Mouse (Mus musculus): ENCODE results near the gene Lmod3. TPM values are rescaled to one million over a fixed set of nuclear protein-coding genes. Genes with fewer than 3 reads are reported as not detected.

Gene Lmod3
- polyA plus RNA-seq, 1 experiment from 2014 or later, result 2.4 TPM

DNA sequence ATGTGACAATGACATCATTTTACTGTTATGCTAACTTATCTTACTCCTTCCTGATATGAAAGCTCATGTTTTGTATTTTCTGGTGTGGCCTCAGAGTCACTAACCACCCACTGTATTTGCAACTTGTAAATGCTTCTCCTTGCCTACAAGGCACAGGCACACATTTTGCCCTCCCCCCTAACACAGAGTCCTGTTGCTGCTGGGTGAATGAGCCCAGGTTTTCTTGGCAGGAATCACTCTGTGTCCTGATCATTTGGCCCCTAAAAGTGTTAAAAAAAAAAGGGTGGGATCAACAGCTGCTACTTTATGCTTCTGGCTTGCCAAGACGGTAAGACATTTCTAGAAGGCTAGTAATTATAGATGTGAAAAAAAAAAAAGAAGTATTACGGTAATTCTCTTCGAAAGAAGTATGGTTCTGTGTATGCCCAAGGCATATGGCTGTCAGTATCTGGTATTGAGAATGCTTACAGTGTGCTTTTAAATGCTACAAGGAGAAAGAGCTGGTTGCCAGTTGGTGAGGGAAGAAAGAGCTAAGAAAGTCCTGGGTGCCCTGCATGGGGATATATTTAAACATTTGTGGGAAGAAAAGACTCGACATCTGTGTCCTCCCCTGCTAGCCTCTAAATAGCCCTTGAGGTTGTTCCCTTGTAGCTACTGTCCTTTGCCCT is 36.3 kb downstream of the Lmod3 start:
- no peaks in the 10 kb centered on the region for H3K27me3 ChIP-seq (ENCODE audit: control insufficient read depth, insufficient read depth, low read length)
- 90% methylated on average over 4 of the region's 4 CpGs for WGBS
- H3K4me3 ChIP-seq (ENCODE audit: low read depth, low read length), result no peak overlapping the region
- peaks cover 9% of the 10 kb centered on the region; the same call in 1 of the 2 replicates for H3K4me1 ChIP-seq (ENCODE audit: control insufficient read depth, insufficient read depth, low read length)
- no peak overlapping the region for H3K27ac ChIP-seq (ENCODE audit: low read depth, low read length)
- no peaks in the 10 kb centered on the region for H3K9me3 ChIP-seq (ENCODE audit: control insufficient read depth, low read length)
- no peak for DNase-seq (ENCODE audit: low spot score)
- no peaks in the 10 kb centered on the region for H3K36me3 ChIP-seq (ENCODE audit: control insufficient read depth, insufficient read depth, low read length)
- no peak for ATAC-seq (ENCODE audit: insufficient read depth, low FRiP score, low TSS enrichment)
- no peak overlapping the region for H3K9ac ChIP-seq (ENCODE audit: low read length)
- no peak overlapping the region for H3K4me2 ChIP-seq (ENCODE audit: low read depth)

DNA sequence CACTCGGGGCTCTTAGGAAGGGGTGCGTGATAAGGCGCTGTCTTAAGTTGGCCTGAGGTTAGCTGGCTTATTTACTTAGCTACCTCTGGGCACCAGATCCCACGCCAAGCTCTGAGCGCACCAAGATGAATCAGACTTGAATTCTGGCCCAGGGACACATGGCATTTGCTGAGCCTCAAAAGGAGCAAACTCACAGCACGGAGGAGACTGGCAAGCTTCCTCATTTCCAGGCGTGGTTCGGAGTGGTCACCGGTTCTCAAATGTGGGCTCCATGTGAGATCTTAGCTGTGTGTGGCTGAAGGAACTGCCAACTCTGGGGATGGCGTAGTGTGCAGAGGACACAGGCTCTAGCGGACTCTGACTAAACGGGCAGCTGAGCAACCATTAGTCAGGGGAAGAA is 40.6 kb downstream of the Lmod3 start:
- DNase-seq (ENCODE audit: low spot score), result no peak
- 0 out of 2 replicates have a peak overlapping the region, but pooled peaks have one; percentile 7 for H3K4me3 ChIP-seq (ENCODE audit: low read depth, low read length)

DNA sequence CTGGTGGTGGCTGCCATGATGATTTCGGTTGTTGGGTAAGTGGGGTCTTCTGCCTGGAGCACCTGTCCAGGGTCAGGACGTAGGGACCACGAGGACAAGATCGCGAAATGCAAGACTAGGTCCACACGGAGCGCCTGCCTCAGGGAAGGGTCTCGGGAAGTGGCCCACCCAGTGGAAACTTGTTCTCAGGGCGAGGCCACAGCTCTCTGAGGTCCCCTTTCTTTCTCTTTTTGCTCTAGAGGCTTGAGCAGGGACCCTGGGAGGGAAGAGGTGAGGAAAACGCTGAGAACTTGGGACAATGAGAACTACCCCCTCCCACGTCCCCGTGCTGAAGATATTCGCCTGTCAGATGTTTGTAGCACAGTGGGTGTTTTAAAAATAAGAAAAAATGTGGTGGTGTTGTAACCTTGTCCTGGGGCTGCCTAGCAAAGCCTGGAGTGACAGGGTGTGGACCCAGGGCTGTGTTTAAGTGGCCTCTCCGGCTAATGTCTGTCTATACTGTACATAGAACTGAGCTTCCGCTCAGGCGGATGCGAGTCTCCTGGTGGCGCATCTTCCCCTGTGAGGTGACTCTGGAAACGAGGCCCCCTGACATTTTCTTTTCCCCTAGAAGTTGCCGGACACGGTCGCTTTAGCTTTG is 41.5 kb downstream of the Lmod3 start:
- Histone ChIP-seq H3K4me2 (ENCODE audit: low read depth) (peak overlapping the region; percentile 59), H3K27me3 (ENCODE audit: control insufficient read depth, insufficient read depth, low read length) (no peaks in the 10 kb centered on the region), H3K9me3 (ENCODE audit: control insufficient read depth, low read length) (no peaks in the 10 kb centered on the region), H3K4me3 (ENCODE audit: low read depth, low read length) (peak overlapping the region; percentile 64), H3K27ac (ENCODE audit: low read depth, low read length) (no peak overlapping the region), H3K4me1 (ENCODE audit: control insufficient read depth, insufficient read depth, low read length) (peaks cover 11% of the 10 kb centered on the region; the same call in 1 of the 2 replicates), H3K9ac (ENCODE audit: low read length) (peak overlapping the region; percentile 77), H3K36me3 (ENCODE audit: control insufficient read depth, insufficient read depth, low read length) (no peaks in the 10 kb centered on the region)
- WGBS, result 3% methylated on average over 22 of the region's 22 CpGs
- peak; percentile 40 for DNase-seq (ENCODE audit: low spot score)
- peak; percentile 60; the same call in 1 of the 2 replicates for ATAC-seq (ENCODE audit: insufficient read depth, low FRiP score, low TSS enrichment)

More for the DNA sequence above, 40.6 kb downstream of the Lmod3 start:
- H3K27ac ChIP-seq (ENCODE audit: low read depth, low read length), result no peak overlapping the region
- H3K27me3 ChIP-seq (ENCODE audit: control insufficient read depth, insufficient read depth, low read length), result no peaks in the 10 kb centered on the region
- no peak for ATAC-seq (ENCODE audit: insufficient read depth, low FRiP score, low TSS enrichment)
- no peaks in the 10 kb centered on the region for H3K36me3 ChIP-seq (ENCODE audit: control insufficient read depth, insufficient read depth, low read length)
- peaks cover 11% of the 10 kb centered on the region; the same call in 1 of the 2 replicates for H3K4me1 ChIP-seq (ENCODE audit: control insufficient read depth, insufficient read depth, low read length)
- H3K9me3 ChIP-seq (ENCODE audit: control insufficient read depth, low read length), result no peaks in the 10 kb centered on the region
- 82% methylated on average over 12 of the region's 12 CpGs for WGBS
- H3K4me2 ChIP-seq (ENCODE audit: low read depth), result peak overlapping the region; percentile 59
- no peak overlapping the region for H3K9ac ChIP-seq (ENCODE audit: low read length)

DNA sequence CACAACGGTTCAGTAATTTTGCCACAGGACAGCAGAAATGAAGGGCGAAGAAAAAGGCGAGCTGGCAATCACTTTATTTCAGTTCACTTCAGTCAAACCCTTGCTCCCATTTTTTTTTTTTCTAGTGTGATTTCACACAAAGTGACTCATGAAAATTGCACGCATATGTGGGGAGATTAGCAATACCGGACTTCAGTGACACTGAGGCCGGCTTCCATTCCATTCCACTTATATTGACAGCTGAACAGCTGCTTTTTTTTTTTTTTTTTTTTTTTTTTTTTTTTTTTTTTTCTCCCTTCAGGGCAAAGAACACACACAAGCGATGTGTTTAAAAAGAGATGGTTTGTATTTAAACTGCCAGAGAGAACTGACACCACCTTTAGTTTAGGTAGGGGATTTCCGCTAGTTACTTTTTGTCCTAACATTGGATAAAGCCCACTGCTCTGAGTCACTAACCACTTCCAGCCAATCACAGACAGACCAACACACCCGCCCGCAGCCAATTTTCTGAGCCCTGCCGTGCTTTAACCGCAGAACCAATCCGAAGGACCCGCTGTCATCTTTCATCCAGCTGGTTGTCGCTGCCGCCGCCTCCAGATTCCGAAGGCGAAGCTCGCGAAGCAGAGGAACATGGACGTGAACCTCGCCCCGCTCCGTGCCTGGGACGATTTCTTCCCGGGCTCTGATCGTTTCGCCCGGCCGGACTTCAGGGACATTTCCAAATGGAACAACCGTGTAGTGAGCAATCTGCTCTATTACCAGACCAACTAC is 42.2 kb downstream of the Lmod3 start, which contains the start of gene Arl6ip5:
Gene Arl6ip5, plus strand, starts transcription at position 499 of the 771 bp plus-strand sequence.
- Histone ChIP-seq H3K27me3 (ENCODE audit: control insufficient read depth, insufficient read depth, low read length) (no peaks in the 10 kb centered on the region), H3K36me3 (ENCODE audit: control insufficient read depth, insufficient read depth, low read length) (no peaks in the 10 kb centered on the region), H3K4me2 (ENCODE audit: low read depth) (peak within 1 kb of the TSS; percentile 59), H3K9me3 (ENCODE audit: control insufficient read depth, low read length) (no peaks in the 10 kb centered on the region), H3K4me1 (ENCODE audit: control insufficient read depth, insufficient read depth, low read length) (peaks cover 11% of the 10 kb centered on the region; the same call in 1 of the 2 replicates), H3K4me3 (ENCODE audit: low read depth, low read length) (peak within 1 kb of the TSS; percentile 64), H3K27ac (ENCODE audit: low read depth, low read length) (no peak within 1 kb of the TSS), H3K9ac (ENCODE audit: low read length) (peak within 1 kb of the TSS; percentile 77)
- ATAC-seq (ENCODE audit: insufficient read depth, low FRiP score, low TSS enrichment), result peak; percentile 75
- peak; percentile 90 for DNase-seq (ENCODE audit: low spot score)
- 13% methylated on average over 32 of the region's 32 CpGs for whole genome bisulfite sequencing

DNA sequence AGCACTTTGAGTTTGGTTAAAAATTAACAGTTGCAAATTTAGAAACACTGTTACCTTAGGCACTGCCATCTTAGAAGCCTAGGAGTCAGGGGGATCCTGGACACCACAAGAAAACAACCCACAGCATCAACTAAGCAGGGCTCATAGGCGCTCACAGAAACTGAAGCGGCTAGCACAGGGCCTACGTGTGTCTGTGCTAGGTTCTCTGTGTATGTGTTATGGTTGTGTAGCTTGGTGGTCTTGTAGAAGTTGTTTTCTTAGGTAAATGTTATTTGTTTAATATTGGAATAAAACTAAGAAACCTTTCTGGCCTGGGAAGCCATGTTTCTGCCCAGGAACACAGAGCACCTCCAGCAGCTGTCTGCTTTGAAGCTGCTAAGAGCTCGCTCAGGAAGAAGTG is 42.8 kb downstream of the Lmod3 start:
- no peak overlapping the region for H3K4me2 ChIP-seq (ENCODE audit: low read depth)
- H3K4me1 ChIP-seq (ENCODE audit: control insufficient read depth, insufficient read depth, low read length), result peaks cover 11% of the 10 kb centered on the region; the same call in 1 of the 2 replicates
- no peak overlapping the region for H3K27ac ChIP-seq (ENCODE audit: low read depth, low read length)
- H3K36me3 ChIP-seq (ENCODE audit: control insufficient read depth, insufficient read depth, low read length), result no peaks in the 10 kb centered on the region
- ATAC-seq (ENCODE audit: insufficient read depth, low FRiP score, low TSS enrichment) (no peak), DNase-seq (ENCODE audit: low spot score) (no peak)
- H3K9me3 ChIP-seq (ENCODE audit: control insufficient read depth, low read length), result no peaks in the 10 kb centered on the region
- H3K4me3 ChIP-seq (ENCODE audit: low read depth, low read length), result no peak overlapping the region
- no peaks in the 10 kb centered on the region for H3K27me3 ChIP-seq (ENCODE audit: control insufficient read depth, insufficient read depth, low read length)
- H3K9ac ChIP-seq (ENCODE audit: low read length), result no peak overlapping the region
- 84% methylated on average over 4 of the region's 4 CpGs for WGBS

DNA sequence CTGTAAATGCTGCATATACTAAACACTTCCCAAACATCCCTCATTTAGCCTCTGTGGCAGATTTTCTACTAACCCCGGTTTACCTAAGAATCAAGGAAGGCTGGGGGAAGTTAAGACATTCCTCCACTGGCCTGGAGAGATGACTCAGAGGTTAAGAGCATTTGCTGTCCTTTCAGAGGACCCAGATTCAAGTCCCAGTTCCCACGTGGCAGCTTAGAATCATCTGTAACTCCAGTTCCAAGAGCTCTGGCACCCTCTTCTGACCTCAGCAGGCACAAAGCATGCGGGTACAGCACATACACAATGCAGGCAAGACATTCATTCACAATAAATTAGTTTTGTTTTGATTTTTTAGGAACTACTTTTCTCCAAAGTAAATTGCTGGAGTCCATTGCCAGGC is 43.4 kb downstream of the Lmod3 start:
- ATAC-seq (ENCODE audit: insufficient read depth, low FRiP score, low TSS enrichment) (no peak), DNase-seq (ENCODE audit: low spot score) (no peak)
- Histone ChIP-seq H3K4me2 (ENCODE audit: low read depth) (no peak overlapping the region), H3K27me3 (ENCODE audit: control insufficient read depth, insufficient read depth, low read length) (no peaks in the 10 kb centered on the region), H3K36me3 (ENCODE audit: control insufficient read depth, insufficient read depth, low read length) (no peaks in the 10 kb centered on the region), H3K27ac (ENCODE audit: low read depth, low read length) (no peak overlapping the region), H3K4me3 (ENCODE audit: low read depth, low read length) (no peak overlapping the region), H3K9me3 (ENCODE audit: control insufficient read depth, low read length) (no peaks in the 10 kb centered on the region), H3K4me1 (ENCODE audit: control insufficient read depth, insufficient read depth, low read length) (peaks cover 16% of the 10 kb centered on the region; the same call in 1 of the 2 replicates), H3K9ac (ENCODE audit: low read length) (no peak overlapping the region)
- 52% methylated on average over 3 of the region's 3 CpGs for WGBS

DNA sequence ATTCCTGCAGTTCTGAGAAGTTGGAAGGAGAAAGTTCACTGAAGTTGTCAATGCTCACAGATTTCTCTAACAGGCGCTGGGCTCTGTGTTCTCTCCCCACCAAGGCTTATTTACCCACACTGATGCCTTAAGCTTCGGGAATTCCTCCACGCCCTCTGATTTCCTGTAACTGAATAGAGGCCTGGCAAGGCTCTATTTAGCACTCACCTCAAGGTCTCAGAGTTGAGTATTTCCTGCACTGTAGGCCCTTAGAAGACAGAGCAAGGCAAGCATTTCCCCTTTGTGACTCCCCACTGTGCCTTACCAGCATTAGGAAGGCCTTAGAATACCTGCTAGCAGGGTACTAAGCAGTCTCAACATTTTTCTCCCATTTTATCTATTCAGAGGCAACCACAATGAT is 44.2 kb downstream of the Lmod3 start:
- H3K27me3 ChIP-seq (ENCODE audit: control insufficient read depth, insufficient read depth, low read length), result no peaks in the 10 kb centered on the region
- no peaks in the 10 kb centered on the region for H3K9me3 ChIP-seq (ENCODE audit: control insufficient read depth, low read length)
- WGBS, result 49% methylated on average over 3 of the region's 3 CpGs
- no peak overlapping the region for H3K9ac ChIP-seq (ENCODE audit: low read length)
- DNase-seq (ENCODE audit: low spot score), result no peak
- H3K4me1 ChIP-seq (ENCODE audit: control insufficient read depth, insufficient read depth, low read length), result peaks cover 17% of the 10 kb centered on the region; the same call in 1 of the 2 replicates
- no peak overlapping the region for H3K4me3 ChIP-seq (ENCODE audit: low read depth, low read length)
- H3K4me2 ChIP-seq (ENCODE audit: low read depth), result no peak overlapping the region
- no peak for ATAC-seq (ENCODE audit: insufficient read depth, low FRiP score, low TSS enrichment)
- no peaks in the 10 kb centered on the region for H3K36me3 ChIP-seq (ENCODE audit: control insufficient read depth, insufficient read depth, low read length)
- no peak overlapping the region for H3K27ac ChIP-seq (ENCODE audit: low read depth, low read length)

DNA sequence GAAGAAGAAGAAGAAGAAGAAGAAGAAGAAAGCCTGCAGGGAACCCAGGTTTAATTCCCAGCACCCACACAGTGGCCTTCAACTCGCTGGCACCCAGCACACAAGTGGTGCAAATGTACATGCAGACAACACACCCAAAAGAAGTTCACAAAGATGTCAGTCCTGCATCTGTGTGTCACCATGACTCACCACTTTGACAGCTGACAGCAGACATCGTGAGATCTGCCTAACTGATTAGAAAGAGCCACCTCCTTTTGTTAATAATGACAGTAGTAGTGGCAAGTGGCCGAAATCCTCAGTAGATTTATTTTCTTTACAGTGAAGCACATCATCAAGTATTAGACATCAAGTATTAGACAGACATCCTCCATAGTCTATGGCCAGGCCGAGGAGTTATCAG is 45.5 kb downstream of the Lmod3 start:
- Histone ChIP-seq H3K36me3 (ENCODE audit: control insufficient read depth, insufficient read depth, low read length) (no peaks in the 10 kb centered on the region), H3K4me1 (ENCODE audit: control insufficient read depth, insufficient read depth, low read length) (peaks cover 16% of the 10 kb centered on the region; the same call in 1 of the 2 replicates), H3K9ac (ENCODE audit: low read length) (no peak overlapping the region), H3K27me3 (ENCODE audit: control insufficient read depth, insufficient read depth, low read length) (no peaks in the 10 kb centered on the region), H3K27ac (ENCODE audit: low read depth, low read length) (no peak overlapping the region), H3K4me3 (ENCODE audit: low read depth, low read length) (no peak overlapping the region), H3K4me2 (ENCODE audit: low read depth) (no peak overlapping the region), H3K9me3 (ENCODE audit: control insufficient read depth, low read length) (no peaks in the 10 kb centered on the region)
- DNase-seq (ENCODE audit: low spot score) (no peak), ATAC-seq (ENCODE audit: insufficient read depth, low FRiP score, low TSS enrichment) (no peak)
- WGBS, result 82% methylated on average over 4 of the region's 4 CpGs
